Mouse (Mus musculus): ENCODE measurements at regions not wholly inside any gene's neighbourhood (a gene's known extent, or its start where the extent isn't known, plus 50 kb on each side); places are given as distances from the start of the nearest gene placed in this dataset.

DNA sequence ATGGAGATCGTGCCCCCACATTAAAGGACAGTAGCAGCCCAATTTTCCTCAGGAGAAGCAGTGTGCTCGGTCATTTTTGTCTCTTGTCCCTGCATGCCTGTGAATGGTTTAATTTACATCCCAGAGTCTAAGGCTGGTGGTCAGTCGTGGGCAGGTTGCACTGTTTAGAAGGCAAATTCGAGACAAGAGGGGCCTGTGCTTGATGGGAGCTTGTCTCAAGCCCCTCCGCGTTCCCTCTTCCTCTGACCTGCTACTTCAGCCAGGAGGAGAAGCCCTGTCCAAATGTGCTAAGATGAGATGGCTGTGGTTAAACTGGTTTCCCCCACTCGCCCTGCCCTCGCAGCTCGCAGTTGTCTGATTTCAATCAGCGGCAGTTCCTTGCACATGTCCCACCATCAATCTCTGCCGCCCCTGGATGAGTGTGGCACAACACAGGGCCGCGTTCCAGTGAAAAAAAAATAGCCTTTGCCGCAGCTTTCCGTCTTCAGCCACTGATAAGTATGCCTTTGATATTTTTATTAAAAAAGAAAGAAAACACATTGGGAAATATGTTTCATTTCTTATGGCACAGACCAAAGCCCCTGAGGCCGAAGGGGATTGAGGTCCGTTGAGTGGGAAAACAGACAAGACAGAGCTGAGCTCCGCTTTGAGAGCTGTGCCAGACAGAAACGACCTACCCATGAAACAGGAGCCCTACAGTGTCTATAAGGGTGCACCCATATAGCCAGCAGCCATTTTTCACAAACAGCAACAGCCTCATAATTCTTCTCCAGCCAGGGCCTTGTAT is 99.5 kb upstream of the Eya4 start:
- H3K27ac ChIP-seq (ENCODE audit: control insufficient read depth, insufficient read depth, low read depth, low read length) = no peak overlapping the region
- peaks cover 6% of the 10 kb centered on the region; the same call in 1 of the 2 replicates for H3K4me1 ChIP-seq (ENCODE audit: control insufficient read depth, insufficient read depth, low read length)
- peak overlapping the region; percentile 42 for H3K4me3 ChIP-seq (ENCODE audit: control insufficient read depth, low read depth, low read length)
- H3K36me3 ChIP-seq (ENCODE audit: control insufficient read depth, insufficient read depth, low read length) = no peaks in the 10 kb centered on the region
- no peak for TF ChIP-seq POLR2A (IDR thresholded peaks at IDR 0.05; ENCODE audit: control insufficient read depth, low read depth, low read length)
- no peak for TF ChIP-seq CTCF (IDR thresholded peaks at IDR 0.05; ENCODE audit: control insufficient read depth, insufficient read depth, insufficient replicate concordance, low read depth, low read length)
- H3K27me3 ChIP-seq (ENCODE audit: control insufficient read depth, insufficient read depth, low read length) = no peaks in the 10 kb centered on the region

DNA sequence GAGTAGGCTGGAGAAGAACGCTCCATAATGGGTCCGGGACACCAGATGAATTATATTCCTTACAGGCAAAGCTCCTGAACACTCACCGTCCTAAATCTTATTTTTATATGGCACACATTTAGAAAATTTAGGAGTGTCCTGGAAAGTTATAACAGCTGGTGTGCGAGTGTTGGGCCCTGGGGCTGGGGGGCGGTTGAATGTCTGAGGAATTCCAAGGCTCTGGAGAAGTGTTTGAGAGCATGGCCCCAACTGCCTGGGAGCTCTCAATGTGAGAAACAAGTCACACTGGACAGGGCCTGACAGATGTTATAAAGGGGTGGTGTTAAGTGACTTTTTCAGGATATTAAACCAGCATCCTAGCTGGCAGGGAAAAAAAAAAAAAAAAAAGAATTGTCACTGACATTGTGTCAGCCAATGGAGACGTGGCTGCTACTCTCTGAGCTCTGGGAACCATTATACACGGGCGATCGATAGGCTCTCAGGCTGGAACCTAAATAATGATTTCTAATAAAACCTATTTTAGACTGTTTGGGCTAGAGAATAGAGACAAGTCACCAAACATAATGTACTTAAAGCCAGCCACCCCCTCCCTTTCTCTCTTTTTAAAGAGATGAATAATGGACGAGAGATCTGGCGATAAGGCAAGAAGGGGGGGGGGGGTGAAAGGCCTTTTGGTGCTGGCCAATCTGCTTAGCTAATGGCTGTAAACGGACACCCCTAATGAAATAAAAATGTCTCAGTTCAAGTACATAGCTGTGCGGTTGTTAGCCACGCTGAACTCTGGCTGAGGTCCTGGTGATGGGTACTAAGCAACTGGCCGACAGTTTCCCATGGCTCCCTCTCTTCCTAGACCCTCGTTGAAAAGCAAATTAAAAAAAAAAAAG is 98.6 kb upstream of the Eya4 start:
- Histone ChIP-seq H3K27me3 (ENCODE audit: control insufficient read depth, insufficient read depth, low read length) (no peaks in the 10 kb centered on the region), H3K36me3 (ENCODE audit: control insufficient read depth, insufficient read depth, low read length) (no peaks in the 10 kb centered on the region), H3K4me1 (ENCODE audit: control insufficient read depth, insufficient read depth, low read length) (peaks cover 6% of the 10 kb centered on the region; the same call in 1 of the 2 replicates), H3K27ac (ENCODE audit: control insufficient read depth, insufficient read depth, low read depth, low read length) (no peak overlapping the region), H3K4me3 (ENCODE audit: control insufficient read depth, low read depth, low read length) (peak overlapping the region; percentile 42)
- TF ChIP-seq CTCF (IDR thresholded peaks at IDR 0.05; ENCODE audit: control insufficient read depth, insufficient read depth, insufficient replicate concordance, low read depth, low read length) (no peak), POLR2A (IDR thresholded peaks at IDR 0.05; ENCODE audit: control insufficient read depth, low read depth, low read length) (no peak)

DNA sequence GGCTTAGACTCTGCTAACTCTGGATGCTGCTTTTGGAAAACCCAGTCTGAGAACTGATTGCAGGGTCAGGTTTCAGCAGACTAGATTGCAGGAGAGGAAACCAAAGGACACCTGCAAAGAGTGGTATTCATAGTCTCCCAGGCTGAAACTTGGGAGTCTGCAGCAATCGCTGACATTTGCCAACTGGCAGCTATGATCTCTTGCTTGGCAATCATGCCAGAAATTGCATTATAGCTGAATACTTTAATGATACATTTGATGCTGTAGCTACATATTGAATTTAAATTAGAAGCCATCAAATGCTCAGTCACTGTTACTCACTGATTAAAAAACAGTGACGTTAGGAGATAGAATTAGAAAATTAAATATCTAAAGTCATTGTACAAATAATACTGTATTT is 79.8 kb upstream of the Eya4 start:
- H3K4me1 ChIP-seq (ENCODE audit: control insufficient read depth, insufficient read depth, low read length) = no peaks in the 10 kb centered on the region
- no peak overlapping the region for H3K27ac ChIP-seq (ENCODE audit: control insufficient read depth, insufficient read depth, low read depth, low read length)
- H3K27me3 ChIP-seq (ENCODE audit: control insufficient read depth, insufficient read depth, low read length) = no peaks in the 10 kb centered on the region
- TF ChIP-seq CTCF (IDR thresholded peaks at IDR 0.05; ENCODE audit: control insufficient read depth, insufficient read depth, insufficient replicate concordance, low read depth, low read length) (no peak), POLR2A (IDR thresholded peaks at IDR 0.05; ENCODE audit: control insufficient read depth, low read depth, low read length) (no peak)
- H3K4me3 ChIP-seq (ENCODE audit: control insufficient read depth, low read depth, low read length) = no peak overlapping the region
- no peaks in the 10 kb centered on the region for H3K36me3 ChIP-seq (ENCODE audit: control insufficient read depth, insufficient read depth, low read length)

GRCm38 (mm10) chr10:23413794-23414518 is 63.4 kb upstream of the Eya4 start:
- Histone ChIP-seq H3K4me1 (ENCODE audit: control insufficient read depth, insufficient read depth, low read length) (no peaks in the 10 kb centered on the region), H3K4me3 (ENCODE audit: control insufficient read depth, low read depth, low read length) (no peak overlapping the region), H3K36me3 (ENCODE audit: control insufficient read depth, insufficient read depth, low read length) (no peaks in the 10 kb centered on the region), H3K27me3 (ENCODE audit: control insufficient read depth, insufficient read depth, low read length) (no peaks in the 10 kb centered on the region), H3K27ac (ENCODE audit: control insufficient read depth, insufficient read depth, low read depth, low read length) (no peak overlapping the region)
- TF ChIP-seq POLR2A (IDR thresholded peaks at IDR 0.05; ENCODE audit: control insufficient read depth, low read depth, low read length) (no peak), CTCF (IDR thresholded peaks at IDR 0.05; ENCODE audit: control insufficient read depth, insufficient read depth, insufficient replicate concordance, low read depth, low read length) (no peak)

DNA sequence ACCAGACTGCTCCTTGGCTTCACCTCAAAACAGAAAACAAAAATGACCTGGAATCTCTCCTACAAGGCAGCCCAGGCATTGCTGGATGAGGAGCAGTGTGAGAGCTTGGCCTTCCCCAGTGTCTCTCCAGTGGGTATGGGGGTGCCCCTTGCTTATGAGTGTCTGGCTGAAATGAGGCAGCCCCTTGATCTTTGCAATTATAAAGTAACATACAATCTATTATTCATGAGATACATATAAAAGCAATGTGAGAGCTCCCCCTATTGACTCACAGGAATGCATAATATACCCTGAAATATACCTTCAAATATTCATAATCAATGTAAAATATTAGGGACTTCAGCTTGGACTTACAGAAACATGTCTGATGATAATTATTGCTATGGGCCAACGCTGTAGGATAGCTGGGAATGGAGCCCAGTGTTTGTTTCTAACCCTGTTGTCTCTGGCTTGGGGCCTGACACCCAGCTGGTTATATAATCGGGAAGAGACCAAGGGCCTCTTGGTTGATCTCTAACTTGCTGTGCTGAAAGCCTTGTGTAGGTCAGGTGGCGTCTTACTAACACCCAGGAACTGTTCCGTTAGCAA is 52.9 kb upstream of the Eya4 start:
- 0 out of 2 replicates have a peak, but pooled peaks cover 3% of the 10 kb centered on the region for H3K4me1 ChIP-seq (ENCODE audit: control insufficient read depth, insufficient read depth, low read length)
- H3K27me3 ChIP-seq (ENCODE audit: control insufficient read depth, insufficient read depth, low read length) = no peaks in the 10 kb centered on the region
- no peaks in the 10 kb centered on the region for H3K36me3 ChIP-seq (ENCODE audit: control insufficient read depth, insufficient read depth, low read length)
- H3K27ac ChIP-seq (ENCODE audit: control insufficient read depth, insufficient read depth, low read depth, low read length) = no peak overlapping the region
- TF ChIP-seq POLR2A (IDR thresholded peaks at IDR 0.05; ENCODE audit: control insufficient read depth, low read depth, low read length) (no peak), CTCF (IDR thresholded peaks at IDR 0.05; ENCODE audit: control insufficient read depth, insufficient read depth, insufficient replicate concordance, low read depth, low read length) (no peak)
- H3K4me3 ChIP-seq (ENCODE audit: control insufficient read depth, low read depth, low read length) = no peak overlapping the region

Measured in testis, adult 2 months (tissue).